Mouse (Mus musculus): Measurements from ENCODE around the gene Mgat5.
A peak's percentile ranks its signal among the peaks of the same experiment; 100 is the strongest.

Mgat5 gene

DNA sequence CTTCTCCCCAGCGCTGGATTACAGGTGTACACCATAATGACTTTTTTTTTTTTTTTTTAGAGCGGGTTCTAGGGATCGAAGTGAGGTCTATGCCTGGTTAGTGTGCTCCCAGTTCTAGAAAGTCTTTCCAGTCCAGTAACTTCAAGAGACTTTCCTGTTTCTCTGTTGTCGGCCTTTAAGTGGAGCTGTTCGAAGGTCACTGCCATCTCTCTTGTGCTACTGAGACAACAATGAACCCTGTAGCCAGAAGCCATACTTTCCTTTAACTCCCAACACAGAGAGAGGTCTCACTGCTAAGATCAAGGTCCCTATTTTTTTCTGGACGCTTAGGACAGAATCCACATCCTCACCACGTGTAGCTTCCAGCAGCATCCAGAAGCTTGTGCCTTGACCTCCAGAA lies 13.4 kb downstream of the Mgat5 start:
- DNase-seq (ENCODE audit: low read depth) = no peak

DNA sequence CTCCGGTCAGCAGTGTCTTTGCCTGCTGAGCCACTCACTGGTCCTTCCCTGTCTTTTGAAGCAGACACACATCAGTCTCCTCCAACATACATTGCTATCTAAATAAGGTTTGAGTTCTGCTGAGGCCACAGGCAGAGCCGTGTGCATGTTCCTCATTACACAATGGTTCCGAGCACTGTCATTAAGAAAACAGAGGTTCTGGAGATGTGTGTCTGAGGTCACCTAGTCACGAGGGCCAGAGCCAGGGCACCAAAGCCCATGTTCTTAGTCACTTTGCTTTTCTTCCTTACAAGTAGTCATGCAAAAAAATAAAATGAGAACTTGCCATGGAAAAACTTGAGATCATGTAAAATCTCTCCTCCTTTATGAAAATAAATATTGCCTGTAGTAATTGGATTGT lies 14.3 kb downstream of the Mgat5 start:
- DNase-seq (ENCODE audit: low read depth) = no peak

DNA sequence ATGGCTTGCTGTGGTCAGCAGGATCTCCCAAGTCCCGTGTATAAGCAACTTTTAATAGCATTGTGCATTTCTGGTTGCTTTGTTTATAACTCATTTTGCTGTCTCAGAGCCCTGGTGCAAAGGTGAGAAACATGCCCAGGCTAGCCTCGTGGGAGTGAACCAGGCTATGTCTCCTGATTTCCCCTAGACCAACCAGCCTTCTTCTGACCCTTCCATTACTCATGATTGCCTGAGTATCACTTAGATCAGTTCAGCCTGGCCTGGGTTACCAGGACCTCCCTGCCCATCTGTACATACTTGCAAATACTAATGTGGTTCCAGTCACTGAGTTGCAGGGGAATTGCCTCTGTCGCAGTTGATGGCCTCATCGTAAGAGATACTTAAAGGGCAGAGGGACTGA lies 14.8 kb downstream of the Mgat5 start:
- DNase-seq (ENCODE audit: low read depth) = no peak

DNA sequence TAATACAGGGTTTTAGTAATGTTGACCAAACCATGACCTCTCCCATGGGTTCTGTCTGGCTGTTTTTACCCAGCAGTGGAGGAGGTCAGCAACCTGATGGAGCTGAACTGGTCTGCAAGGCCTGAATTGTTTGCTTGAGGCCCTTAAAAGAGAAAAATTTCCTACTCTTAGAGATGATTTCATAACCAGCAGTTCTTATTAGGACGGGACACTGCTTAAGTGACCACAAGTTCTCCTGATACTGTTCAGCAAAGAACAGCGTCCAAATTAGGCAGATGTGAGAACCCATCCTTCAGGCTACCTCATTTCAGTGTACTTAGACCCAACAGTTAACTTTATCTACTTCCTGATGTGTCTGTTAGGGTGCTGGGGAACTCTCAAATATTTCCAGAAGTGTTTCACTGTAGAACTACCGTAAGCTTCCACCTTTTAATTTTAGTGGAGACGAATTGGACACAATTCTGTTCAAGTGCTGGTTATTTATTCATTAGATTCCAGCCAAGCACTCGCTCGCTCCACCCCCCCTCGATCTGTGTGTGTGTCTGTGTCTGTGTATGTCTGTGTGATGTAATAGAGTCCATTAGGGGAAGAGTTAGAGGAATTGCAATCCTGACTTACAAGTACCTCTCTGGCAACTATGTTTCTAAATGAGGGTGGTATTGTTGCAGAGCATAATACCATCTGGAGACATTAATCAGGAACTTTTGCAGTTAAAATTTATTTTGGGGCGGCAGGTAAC lies 17.4 kb downstream of the Mgat5 start:
- no peak for DNase-seq (ENCODE audit: low read depth)

DNA sequence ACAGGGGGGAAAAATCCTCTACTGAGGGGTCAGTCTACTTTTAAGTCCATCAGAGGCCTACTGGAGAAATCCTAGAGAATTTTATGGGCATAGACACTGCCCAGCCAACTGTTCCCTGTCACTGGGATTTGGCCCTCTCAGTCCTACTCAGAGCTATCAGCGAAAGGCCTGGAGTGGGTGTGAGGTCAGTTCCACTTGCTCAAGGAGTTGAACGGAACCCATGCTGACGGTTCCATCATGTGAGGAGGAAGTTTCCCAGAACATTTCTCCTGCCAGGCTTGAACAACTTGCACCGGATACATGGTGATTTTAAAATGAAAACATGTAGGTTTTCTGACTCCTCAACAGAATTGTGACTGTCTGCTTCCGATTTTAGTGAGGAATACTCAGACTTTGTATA lies 20.2 kb downstream of the Mgat5 start:
- DNase-seq (ENCODE audit: low read depth) = no peak

DNA sequence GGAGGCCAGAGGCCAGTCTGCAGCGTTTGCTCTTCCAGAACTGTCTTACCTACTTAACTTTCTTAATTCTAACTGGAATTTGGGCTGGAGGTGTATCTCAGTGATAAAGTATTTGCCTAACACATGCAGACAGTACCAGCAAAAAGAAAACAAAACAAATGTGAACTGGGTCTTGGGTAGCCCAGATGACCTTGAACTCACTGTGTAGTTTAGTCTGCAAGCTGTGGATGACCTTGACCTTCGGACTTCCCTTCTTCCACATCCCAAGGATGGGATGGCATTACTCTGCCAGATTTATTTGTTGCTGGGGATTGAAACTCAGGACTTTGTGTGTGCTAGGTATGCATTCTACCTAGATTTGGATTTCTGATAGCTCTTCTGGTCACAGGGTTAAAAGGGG lies 24.2 kb downstream of the Mgat5 start:
- no peak for DNase-seq (ENCODE audit: low read depth)

DNA sequence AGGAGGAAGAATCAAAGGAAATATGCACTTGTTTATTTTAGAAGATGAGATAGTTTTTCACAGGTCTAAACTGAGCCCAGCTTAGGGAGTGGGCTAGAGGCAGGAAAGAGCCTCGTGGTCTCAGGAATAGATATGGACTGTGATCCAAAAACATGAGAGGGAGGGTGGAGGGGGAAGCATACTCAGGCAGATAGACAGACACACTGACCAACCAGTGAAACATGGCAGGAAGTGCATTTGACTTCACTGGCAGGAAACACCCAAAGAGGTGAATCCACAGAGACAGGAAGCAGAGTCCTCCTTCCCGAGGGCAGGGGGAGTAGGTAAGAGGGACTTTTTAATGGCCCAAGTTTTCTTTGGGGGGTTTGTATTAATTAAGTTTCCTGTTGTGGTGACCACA lies 25.7 kb downstream of the Mgat5 start:
- DNase-seq (ENCODE audit: low read depth) = peak; percentile 67

DNA sequence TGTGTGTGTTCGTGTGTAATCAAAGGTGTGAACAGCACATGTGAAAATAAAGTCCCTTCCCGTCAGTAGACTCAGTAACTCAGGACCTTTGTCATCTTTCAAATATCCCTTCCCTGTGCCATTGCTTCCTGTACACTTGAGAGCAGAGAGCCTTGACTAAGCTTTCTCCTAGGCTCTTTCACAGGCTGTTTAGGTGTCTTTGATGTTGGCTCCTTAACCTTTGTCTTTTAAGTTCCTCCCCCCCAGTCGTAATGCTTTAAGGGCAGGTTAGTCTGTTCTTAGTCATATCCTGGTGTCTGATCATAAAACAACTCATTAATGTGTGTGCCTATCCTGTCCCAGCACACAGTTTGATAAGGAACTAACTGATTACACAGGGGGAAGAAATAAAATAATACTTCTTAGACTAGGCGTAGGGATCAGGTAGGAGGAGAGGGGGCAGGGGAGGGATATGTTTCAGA lies 28.4 kb downstream of the Mgat5 start:
- peak; percentile 86 for DNase-seq (ENCODE audit: low read depth)

DNA sequence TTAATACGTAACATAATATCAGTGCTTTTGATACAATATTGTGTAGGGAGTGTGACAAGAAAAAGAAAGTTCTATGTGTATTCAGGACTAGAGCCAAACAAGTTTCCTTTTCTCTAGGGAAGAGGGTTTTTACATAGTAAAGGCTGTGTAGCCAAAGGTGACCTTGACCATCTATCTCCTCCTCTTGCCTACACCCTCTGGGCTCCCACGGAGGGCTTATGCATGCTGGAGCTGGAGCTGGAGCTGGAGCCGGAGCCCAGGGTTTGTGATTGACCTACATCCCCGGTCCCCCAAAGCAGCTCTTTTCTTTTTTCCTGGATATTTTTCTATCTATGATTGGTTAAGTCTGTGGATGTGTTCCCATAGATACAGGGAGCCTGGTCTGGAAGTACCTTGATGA lies 30.3 kb downstream of the Mgat5 start:
- no peak for DNase-seq (ENCODE audit: low read depth)

DNA sequence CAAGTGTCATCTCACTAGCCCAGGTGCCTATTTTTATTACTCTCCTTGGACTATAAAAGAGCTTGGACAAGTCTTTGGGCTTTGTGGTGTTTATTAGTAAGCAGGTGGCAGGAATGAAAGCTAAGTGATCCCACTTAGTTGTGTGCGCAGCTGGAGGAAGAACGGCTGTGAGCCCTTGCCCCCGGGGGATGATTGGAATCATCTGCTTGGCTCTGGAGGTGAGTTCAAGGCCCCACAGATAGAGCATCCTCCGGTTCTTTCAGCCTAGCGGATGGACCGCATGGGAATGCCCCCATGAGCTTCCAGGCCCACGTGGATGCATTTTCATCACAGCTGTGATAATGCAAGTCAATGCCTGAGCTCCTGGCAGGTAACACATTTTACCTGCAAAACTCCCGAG lies 31.6 kb downstream of the Mgat5 start:
- no peak for DNase-seq (ENCODE audit: low read depth)

DNA sequence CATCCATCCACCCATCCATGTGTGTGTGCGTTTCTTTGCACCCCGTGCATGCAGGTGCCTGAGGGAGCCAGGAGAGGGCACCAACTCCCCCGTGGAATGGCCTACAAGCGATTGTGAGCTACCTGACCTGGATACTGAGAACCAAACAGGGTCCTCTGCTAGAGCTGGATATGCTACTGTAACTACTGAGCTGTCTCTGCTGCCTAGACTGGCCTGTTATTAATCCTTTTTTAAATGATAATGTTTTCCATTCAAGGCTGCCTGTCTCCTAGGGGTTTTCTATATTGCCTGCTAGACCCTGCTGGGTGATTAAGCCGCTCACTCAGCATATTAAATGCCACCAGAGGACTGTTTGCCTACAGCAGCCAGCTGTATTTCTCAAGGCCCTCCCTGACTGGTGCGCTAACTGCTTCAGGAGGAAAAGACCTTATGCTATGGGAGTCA lies 34.1 kb downstream of the Mgat5 start:
- no peak for DNase-seq (ENCODE audit: low read depth)

DNA sequence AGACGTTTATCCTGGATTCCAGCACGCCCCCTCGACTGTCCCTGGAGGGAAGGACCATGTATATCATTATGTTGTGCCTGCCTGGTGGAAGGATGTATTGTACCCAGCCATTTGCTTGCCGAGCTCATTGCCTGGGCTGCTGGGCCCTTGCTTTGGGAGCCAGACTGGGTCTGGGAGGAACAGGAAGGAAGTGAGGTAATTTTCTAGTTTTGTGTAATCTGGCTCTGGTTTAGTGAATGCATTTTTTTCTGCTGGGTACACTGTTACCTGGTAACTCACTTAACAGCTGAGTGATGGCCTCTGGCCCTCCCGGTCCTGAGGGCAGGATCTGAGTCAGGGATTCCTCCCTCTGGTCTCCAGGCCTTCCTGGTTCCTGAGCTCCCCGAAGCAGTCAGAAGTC lies 35.1 kb downstream of the Mgat5 start:
- peak; percentile 57 for DNase-seq (ENCODE audit: low read depth)

DNA sequence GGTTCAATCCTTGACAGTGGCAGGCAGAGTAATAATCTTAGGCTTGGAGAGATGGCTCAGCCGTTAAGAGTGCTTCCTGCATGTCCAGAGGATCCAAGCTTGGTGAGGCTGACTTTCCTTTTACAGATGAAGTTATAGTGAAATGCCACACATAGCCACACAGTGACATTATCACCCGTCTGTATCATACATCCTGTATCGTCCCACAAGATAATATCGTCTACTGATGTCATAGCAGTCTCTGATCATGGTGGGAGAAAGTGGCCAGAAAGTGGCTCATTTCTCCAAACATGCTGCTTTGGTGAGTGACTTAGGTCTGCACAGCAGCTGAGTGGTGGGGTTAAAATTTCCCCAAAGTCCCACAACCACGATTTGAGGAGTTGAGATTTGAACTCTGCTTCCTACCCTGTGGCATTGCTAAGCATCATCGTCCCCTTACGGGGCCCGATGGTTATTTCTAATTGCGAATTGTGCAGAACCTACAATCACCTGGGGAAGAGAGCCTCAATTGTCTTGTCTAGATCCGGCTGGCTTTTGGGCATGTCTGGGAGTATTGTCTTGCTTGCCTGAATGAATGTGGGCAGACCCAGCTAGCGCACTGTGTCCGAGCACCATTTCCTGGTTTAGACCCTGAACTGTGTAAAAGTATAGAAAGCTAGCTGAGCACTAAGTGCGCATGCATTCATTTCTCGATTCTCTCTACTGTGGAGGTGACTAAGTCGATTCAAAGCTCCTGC lies 37.5 kb downstream of the Mgat5 start:
- DNase-seq (ENCODE audit: low read depth) = peak; percentile 61

DNA sequence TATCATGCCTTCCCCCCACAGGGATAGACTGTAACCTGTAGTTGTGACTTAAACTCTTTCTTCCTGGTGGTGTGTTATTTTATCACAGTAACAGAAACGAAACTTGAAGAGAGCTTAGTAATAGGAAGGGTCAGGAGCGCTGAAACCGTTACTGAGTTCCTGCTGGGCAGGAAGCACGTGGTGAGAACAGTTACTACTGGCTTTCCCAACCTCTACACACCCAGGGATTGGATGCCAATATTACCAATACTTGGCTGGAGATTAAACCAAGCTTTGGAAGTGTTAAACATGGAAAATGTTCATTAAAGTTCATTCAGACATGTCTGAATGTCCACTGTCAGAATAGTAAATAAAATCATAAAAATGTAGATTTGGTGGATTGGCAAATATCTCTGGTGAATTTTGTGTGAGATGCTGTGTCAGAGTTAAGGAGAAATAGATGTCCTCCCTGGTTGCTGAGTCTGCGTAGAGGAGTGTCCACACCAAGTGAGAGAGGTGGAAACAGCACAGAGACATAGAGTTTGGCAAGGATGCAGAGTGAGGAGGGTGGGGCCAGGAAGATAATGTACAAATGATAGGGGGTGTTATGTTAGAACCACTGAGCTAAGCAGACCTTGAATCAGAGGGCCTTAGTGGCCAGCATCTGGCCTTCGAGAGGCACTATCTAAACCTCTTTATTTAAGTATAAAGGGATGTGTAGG lies 38.2 kb downstream of the Mgat5 start:
- DNase-seq (ENCODE audit: low read depth) = no peak

DNA sequence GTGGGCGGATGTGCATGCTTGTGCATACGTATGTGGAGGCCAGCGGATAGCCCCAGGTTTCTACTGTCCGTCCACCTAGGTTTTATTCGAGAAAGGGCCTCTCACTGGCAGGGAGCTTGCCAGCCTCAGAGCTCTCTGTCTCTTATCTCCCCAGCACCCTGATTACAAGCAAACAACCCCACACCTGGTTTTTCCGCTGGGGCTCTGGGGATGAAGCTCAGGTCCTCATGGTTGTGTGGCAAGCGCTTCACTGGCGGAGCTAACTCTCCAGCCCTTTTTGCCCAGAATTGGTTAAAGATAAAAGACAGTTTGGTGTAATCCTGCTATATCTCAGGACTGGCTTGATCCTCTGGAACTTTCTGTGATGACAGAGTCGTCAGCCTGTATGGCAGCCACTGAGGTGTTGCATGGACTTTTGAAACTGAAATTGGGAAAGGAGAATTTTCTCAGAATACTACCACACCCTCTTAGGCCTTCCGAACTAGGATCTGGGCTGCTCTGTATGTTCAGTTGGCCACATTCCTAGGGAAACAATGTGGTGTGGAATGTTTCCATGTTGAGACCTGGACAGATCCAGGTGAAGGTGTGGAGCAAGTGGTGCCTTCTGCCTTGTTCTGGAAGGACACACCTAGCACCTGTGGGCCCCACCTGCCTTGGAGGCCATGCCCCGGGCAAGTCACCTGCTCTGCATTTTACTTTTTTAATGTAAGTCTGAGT lies 39.4 kb downstream of the Mgat5 start:
- no peak for DNase-seq (ENCODE audit: low read depth)

DNA sequence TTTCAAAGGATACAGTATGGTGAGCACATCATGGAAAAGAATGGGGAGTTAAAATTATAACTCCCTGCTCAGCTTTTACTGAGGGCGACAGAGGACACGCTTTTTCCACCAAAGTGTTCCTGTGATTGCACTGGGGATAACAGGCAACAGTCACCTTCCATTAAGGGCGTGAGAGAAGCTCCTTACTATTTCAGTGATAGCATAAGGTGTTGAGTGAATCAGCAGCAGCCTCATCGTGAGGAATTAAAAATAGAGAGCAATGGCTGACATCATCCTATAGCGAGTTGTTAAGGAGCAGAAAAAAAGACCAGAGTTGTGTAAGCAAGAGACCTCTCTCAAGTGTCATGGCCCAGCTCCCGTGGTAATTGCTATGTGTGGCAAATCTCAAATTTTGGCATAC lies 41.3 kb downstream of the Mgat5 start:
- no peak for DNase-seq (ENCODE audit: low read depth)

DNA sequence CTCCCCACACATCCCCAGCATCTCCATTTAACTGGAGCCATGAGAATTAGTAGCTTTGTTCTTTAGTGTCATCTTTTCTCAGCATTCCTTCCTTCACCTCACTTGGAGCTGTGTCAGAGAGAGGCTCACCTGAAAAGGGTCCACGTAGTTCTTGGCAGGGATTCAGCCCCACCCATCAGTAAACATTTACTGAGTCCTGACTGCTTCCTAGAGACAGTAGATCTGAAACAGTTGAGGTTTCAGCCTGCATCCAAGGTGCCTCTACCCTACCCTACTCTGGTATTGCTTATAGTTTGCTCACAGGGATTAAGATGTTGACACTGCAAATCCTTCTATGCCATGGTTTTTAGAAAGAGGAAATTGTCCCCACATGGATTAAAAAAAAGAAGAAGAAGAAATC lies 43.6 kb downstream of the Mgat5 start:
- no peak for DNase-seq (ENCODE audit: low read depth)

DNA sequence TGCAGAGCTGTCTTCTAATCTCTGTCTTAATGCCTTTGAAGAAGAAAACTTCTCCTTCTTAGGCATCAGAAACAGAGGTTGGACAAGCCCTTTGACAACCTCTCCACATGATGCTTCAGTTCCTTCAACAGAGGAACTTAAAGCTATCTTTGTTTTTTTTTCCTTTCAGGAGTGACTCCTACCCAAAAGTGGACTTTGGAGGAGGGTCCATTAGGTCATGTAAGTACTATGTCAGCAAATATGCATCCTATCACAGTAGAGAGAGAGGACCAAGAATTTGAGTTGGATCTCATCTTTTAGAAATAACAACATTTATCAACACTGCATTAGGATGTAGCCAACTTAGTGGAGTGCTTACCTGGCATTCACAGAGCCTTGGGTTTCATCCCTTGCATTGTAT lies 44.8 kb downstream of the Mgat5 start:
- no peak for DNase-seq (ENCODE audit: low read depth)

DNA sequence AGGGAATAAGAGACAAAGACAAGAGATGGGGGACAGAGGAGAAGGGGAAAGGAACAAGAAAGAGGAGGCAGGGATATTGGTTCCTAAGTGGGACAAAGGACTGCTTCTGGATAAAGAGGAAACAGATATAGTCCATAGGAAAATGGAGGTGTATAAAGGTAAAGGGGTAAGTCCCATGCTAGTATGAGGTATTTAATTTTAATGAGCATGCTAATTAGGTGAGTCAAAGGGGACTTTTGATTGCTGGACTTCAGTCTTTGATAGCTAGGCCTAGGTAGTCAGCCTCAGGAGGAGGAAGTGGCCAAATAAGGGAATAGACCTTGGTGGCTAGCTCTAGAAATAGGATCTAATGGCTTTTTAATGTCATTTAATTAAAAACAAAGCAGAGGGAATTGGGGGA lies 45.5 kb downstream of the Mgat5 start:
- no peak for DNase-seq (ENCODE audit: low read depth)

DNA sequence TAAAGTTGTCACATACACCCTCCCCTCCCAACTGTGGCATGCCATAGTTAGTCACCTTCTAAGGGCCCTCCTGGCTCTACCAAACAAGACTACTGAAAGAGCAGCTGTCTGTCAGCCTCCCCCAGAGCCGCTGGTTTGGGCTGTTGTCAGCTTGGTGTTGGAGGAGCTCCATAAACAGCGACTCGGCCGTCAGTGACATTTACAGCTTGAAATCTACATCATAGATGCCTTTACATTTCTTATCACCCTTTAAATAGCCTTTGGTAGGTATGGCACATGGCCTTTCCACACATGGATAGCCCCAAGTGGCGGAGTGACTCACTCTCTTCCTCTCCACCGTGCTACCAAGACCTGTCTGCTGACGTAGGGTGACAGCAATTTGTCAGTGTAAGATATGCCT lies 46.9 kb downstream of the Mgat5 start:
- no peak for DNase-seq (ENCODE audit: low read depth)

DNA sequence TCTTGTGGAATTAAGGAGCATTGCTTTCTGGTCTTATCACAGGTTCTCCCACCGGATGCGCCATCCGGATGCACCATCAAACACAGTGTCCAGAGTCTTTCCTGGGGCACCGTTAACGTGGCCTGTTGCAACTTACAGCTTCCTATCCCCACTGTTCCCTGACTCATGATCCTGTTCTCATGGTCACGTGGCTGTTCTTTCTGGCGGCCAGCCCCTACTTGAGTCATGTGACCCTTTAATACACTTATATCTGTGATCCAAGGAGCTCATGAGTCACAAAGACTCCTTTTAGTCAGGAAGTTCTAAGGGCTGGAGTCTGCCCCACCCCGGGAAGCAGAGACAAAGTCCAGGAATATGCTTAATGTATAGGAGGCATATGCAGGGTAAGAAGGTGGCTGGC lies 52.2 kb downstream of the Mgat5 start:
- DNase-seq (ENCODE audit: low read depth) = no peak

DNA sequence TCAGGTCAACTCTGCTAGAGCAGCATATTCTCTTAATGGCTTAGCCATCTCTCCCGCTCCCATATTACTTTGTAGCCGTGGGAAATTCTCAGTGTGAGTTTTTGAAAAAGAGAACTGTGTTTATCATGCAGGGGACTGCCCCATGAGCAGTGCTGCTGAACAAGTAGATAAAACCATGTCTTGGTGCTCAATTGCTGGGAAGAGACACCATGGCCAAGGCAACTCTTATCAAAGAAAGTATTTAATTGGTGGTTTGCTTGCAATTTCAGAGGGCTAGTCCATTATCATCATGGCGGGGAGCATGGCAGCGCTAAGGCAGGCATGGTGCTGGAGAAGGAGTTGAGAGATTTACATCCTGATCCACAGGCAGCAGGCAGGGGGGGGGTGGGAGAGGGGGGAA lies 54.9 kb downstream of the Mgat5 start:
- DNase-seq (ENCODE audit: low read depth) = no peak

All from naive thymus-derived CD4-positive, alpha-beta T cell, adult 2 months (primary cell).